Mouse (Mus musculus): ENCODE results near the gene Baz2b. TPM values are rescaled to one million over a fixed set of nuclear protein-coding genes. Genes with fewer than 3 reads are reported as not detected.
"Not testable (repeated sequence)": the region's sequence is repeated elsewhere in the genome, so short reads cannot be mapped to it uniquely, and the experiment has no call there.

Baz2b gene
- polyA plus RNA-seq, 2 experiments, result 36.0 to 45.6 TPM

GRCm38 (mm10) chr2:60076800-60077199, 132.8 kb downstream of the Baz2b start:
- DNase-seq (ENCODE audit: low spot score) (no peak), ATAC-seq (ENCODE audit: low FRiP score, low read depth) (no peak)
- Histone ChIP-seq H3K4me2 (replicated peaks; ENCODE audit: low read depth, low read length, severe bottlenecking) (no peak overlapping the region), H3K27ac (replicated peaks; ENCODE audit: low read depth, low read length) (no peak overlapping the region), H3K27me3 (ENCODE audit: control insufficient read depth, insufficient read depth, low read length) (no peaks in the 10 kb centered on the region), H3K9ac (ENCODE audit: low read depth, low read length, severe bottlenecking) (no peak overlapping the region), H3K9me3 (ENCODE audit: control insufficient read depth, low read length) (no peaks in the 10 kb centered on the region), H3K4me3 (replicated peaks; ENCODE audit: low read length) (no peak overlapping the region), H3K36me3 (ENCODE audit: control insufficient read depth, insufficient read depth, low read length) (0 out of 2 replicates have a peak, but pooled peaks cover 2% of the 10 kb centered on the region), H3K4me1 (ENCODE audit: control insufficient read depth, insufficient read depth, low read length) (no peaks in the 10 kb centered on the region)
- TF ChIP-seq POLR2A (IDR thresholded peaks at IDR 0.05; ENCODE audit: borderline replicate concordance, extremely low read depth, insufficient read depth, insufficient read length), result no peak
- 79% methylated on average over 7 of the region's 7 CpGs for WGBS

- DNase-seq (ENCODE audit: low spot score), result no peak
- no peak for TF ChIP-seq POLR2A (IDR thresholded peaks at IDR 0.05; ENCODE audit: borderline replicate concordance, extremely low read depth, insufficient read depth, insufficient read length)
- no peaks in the 10 kb centered on the region for H3K27me3 ChIP-seq (ENCODE audit: control insufficient read depth, insufficient read depth, low read length)
- no peaks in the 10 kb centered on the region for H3K9me3 ChIP-seq (ENCODE audit: control insufficient read depth, low read length)
- no peak overlapping the region for H3K9ac ChIP-seq (ENCODE audit: low read depth, low read length, severe bottlenecking)
- WGBS, result 76% methylated on average over 1 of the region's 1 CpGs
- H3K4me3 ChIP-seq (replicated peaks; ENCODE audit: low read length), result no peak overlapping the region
- no peak for ATAC-seq (ENCODE audit: low FRiP score, low read depth)
- no peak overlapping the region for H3K27ac ChIP-seq (replicated peaks; ENCODE audit: low read depth, low read length)
- H3K4me1 ChIP-seq (ENCODE audit: control insufficient read depth, insufficient read depth, low read length), result no peaks in the 10 kb centered on the region
- H3K4me2 ChIP-seq (replicated peaks; ENCODE audit: low read depth, low read length, severe bottlenecking), result no peak overlapping the region
- 0 out of 2 replicates have a peak, but pooled peaks cover 5% of the 10 kb centered on the region for H3K36me3 ChIP-seq (ENCODE audit: control insufficient read depth, insufficient read depth, low read length)
These were observed 133.6 kb downstream of the Baz2b start for GRCm38 (mm10) chr2:60076025-60076424.

GRCm38 (mm10) chr2:60073798-60074197, 135.8 kb downstream of the Baz2b start:
- 76% methylated on average over 1 of the region's 1 CpGs for WGBS
- not testable (repeated sequence) for H3K9me3 ChIP-seq (ENCODE audit: control insufficient read depth, low read length); H3K9ac ChIP-seq (ENCODE audit: low read depth, low read length, severe bottlenecking); ATAC-seq (ENCODE audit: low FRiP score, low read depth); H3K4me3 ChIP-seq (replicated peaks; ENCODE audit: low read length); H3K27ac ChIP-seq (replicated peaks; ENCODE audit: low read depth, low read length); H3K36me3 ChIP-seq (ENCODE audit: control insufficient read depth, insufficient read depth, low read length); H3K27me3 ChIP-seq (ENCODE audit: control insufficient read depth, insufficient read depth, low read length); H3K4me1 ChIP-seq (ENCODE audit: control insufficient read depth, insufficient read depth, low read length); H3K4me2 ChIP-seq (replicated peaks; ENCODE audit: low read depth, low read length, severe bottlenecking); DNase-seq (ENCODE audit: low spot score)

- Histone ChIP-seq H3K9me3 (ENCODE audit: control insufficient read depth, low read length) (no peaks in the 10 kb centered on the region), H3K9ac (ENCODE audit: low read depth, low read length, severe bottlenecking) (no peak overlapping the region), H3K36me3 (ENCODE audit: control insufficient read depth, insufficient read depth, low read length) (0 out of 2 replicates have a peak, but pooled peaks cover 5% of the 10 kb centered on the region), H3K27ac (replicated peaks; ENCODE audit: low read depth, low read length) (no peak overlapping the region), H3K27me3 (ENCODE audit: control insufficient read depth, insufficient read depth, low read length) (no peaks in the 10 kb centered on the region), H3K4me2 (replicated peaks; ENCODE audit: low read depth, low read length, severe bottlenecking) (no peak overlapping the region), H3K4me1 (ENCODE audit: control insufficient read depth, insufficient read depth, low read length) (no peaks in the 10 kb centered on the region), H3K4me3 (replicated peaks; ENCODE audit: low read length) (no peak overlapping the region)
- 35% methylated on average over 8 of the region's 8 CpGs for WGBS
- TF ChIP-seq POLR2A (IDR thresholded peaks at IDR 0.05; ENCODE audit: borderline replicate concordance, extremely low read depth, insufficient read depth, insufficient read length), result no peak
- DNase-seq (ENCODE audit: low spot score) (no peak), ATAC-seq (ENCODE audit: low FRiP score, low read depth) (no peak)
These were observed 137.8 kb downstream of the Baz2b start for GRCm38 (mm10) chr2:60071813-60072212.

GRCm38 (mm10) chr2:60070938-60071337, 138.7 kb downstream of the Baz2b start:
- TF ChIP-seq POLR2A (IDR thresholded peaks at IDR 0.05; ENCODE audit: borderline replicate concordance, extremely low read depth, insufficient read depth, insufficient read length), result no peak
- Histone ChIP-seq H3K4me2 (replicated peaks; ENCODE audit: low read depth, low read length, severe bottlenecking) (no peak overlapping the region), H3K4me3 (replicated peaks; ENCODE audit: low read length) (no peak overlapping the region), H3K9ac (ENCODE audit: low read depth, low read length, severe bottlenecking) (no peak overlapping the region), H3K36me3 (ENCODE audit: control insufficient read depth, insufficient read depth, low read length) (0 out of 2 replicates have a peak, but pooled peaks cover 5% of the 10 kb centered on the region), H3K27ac (replicated peaks; ENCODE audit: low read depth, low read length) (no peak overlapping the region), H3K4me1 (ENCODE audit: control insufficient read depth, insufficient read depth, low read length) (no peaks in the 10 kb centered on the region), H3K9me3 (ENCODE audit: control insufficient read depth, low read length) (no peaks in the 10 kb centered on the region), H3K27me3 (ENCODE audit: control insufficient read depth, insufficient read depth, low read length) (no peaks in the 10 kb centered on the region)
- ATAC-seq (ENCODE audit: low FRiP score, low read depth), result no peak
- WGBS, result 84% methylated on average over 5 of the region's 5 CpGs
- DNase-seq (ENCODE audit: low spot score), result no peak

- Histone ChIP-seq H3K4me2 (replicated peaks; ENCODE audit: low read depth, low read length, severe bottlenecking) (no peak overlapping the region), H3K27me3 (ENCODE audit: control insufficient read depth, insufficient read depth, low read length) (no peaks in the 10 kb centered on the region), H3K4me3 (replicated peaks; ENCODE audit: low read length) (no peak overlapping the region), H3K4me1 (ENCODE audit: control insufficient read depth, insufficient read depth, low read length) (no peaks in the 10 kb centered on the region), H3K36me3 (ENCODE audit: control insufficient read depth, insufficient read depth, low read length) (peaks cover 16% of the 10 kb centered on the region), H3K9ac (ENCODE audit: low read depth, low read length, severe bottlenecking) (no peak overlapping the region), H3K27ac (replicated peaks; ENCODE audit: low read depth, low read length) (no peak overlapping the region), H3K9me3 (ENCODE audit: control insufficient read depth, low read length) (no peaks in the 10 kb centered on the region)
- ATAC-seq (ENCODE audit: low FRiP score, low read depth) (no peak), DNase-seq (ENCODE audit: low spot score) (no peak)
- WGBS, result 88% methylated on average over 3 of the region's 3 CpGs
- TF ChIP-seq POLR2A (IDR thresholded peaks at IDR 0.05; ENCODE audit: borderline replicate concordance, extremely low read depth, insufficient read depth, insufficient read length), result no peak
These were observed 141.2 kb downstream of the Baz2b start for GRCm38 (mm10) chr2:60068468-60068867.
